Comparison of ENCODE assay signal across 8 mouse cellular contexts in genomic region chr8:123253451-123254098, GRCm38 (mm10). TPM values are rescaled to one million over a fixed set of nuclear protein-coding genes. Genes with fewer than 3 reads are reported as not detected.
A peak's percentile ranks its signal among the peaks of the same experiment; 100 is the strongest.
DNase-seq lines count a peak whose midpoint lies in the region; ATAC-seq and TF ChIP-seq lines count a peak whose summit lies in the region.

No protein-coding gene starts in this region.

- DNase-seq in lung, embryonic 14.5 days: peak; percentile 20
- DNase-seq in lung, postnatal 25 days (ENCODE audit: low spot score): no peak
- peak; percentile 43 for DNase-seq in brain, adult 2 months (ENCODE audit: low read depth, low spot score)
- no peak for DNase-seq in hindbrain, embryonic 11.5 days (ENCODE audit: low spot score)
- no peak for DNase-seq in adrenal gland, adult 2 months
- no peak for DNase-seq in thymus, postnatal 36 days

- TF ChIP-seq CTCF in lung, embryonic 14.5 days (IDR thresholded peaks at IDR 0.05; ENCODE audit: low read depth): no peak

- peaks cover 12% of the 10 kb centered on the region; the same call in 1 of the 2 replicates for H3K4me1 ChIP-seq in lung, embryonic 14.5 days (ENCODE audit: insufficient read depth)
- H3K4me1 ChIP-seq in hindbrain, embryonic 11.5 days (replicated peaks; ENCODE audit: control insufficient read depth, insufficient read depth, low read length): peaks cover 11% of the 10 kb centered on the region
- peaks cover 40% of the 10 kb centered on the region for H3K4me1 ChIP-seq in liver, embryonic 15.5 days (replicated peaks)

- peak overlapping the region; percentile 90 for H3K4me3 ChIP-seq in lung, embryonic 14.5 days (ENCODE audit: low read depth, low read length)
- peak overlapping the region; percentile 96 for H3K4me3 ChIP-seq in hindbrain, embryonic 11.5 days (ENCODE audit: low read depth, low read length)
- H3K4me3 ChIP-seq in liver, embryonic 15.5 days (replicated peaks): peak overlapping the region; percentile 98

- H3K4me2 ChIP-seq in lung, embryonic 14.5 days: peak overlapping the region; percentile 96
- peak overlapping the region; percentile 97 for H3K4me2 ChIP-seq in hindbrain, embryonic 11.5 days (replicated peaks; ENCODE audit: low read depth, low read length)
- peak overlapping the region; percentile 97 for H3K4me2 ChIP-seq in liver, embryonic 15.5 days

- H3K9me3 ChIP-seq in lung, embryonic 14.5 days (ENCODE audit: low read depth, low read length): no peaks in the 10 kb centered on the region
- no peaks in the 10 kb centered on the region for H3K9me3 ChIP-seq in hindbrain, embryonic 11.5 days (ENCODE audit: control insufficient read depth, low read length)
- no peaks in the 10 kb centered on the region for H3K9me3 ChIP-seq in liver, embryonic 15.5 days (replicated peaks)

- no peaks in the 10 kb centered on the region for H3K27me3 ChIP-seq in lung, embryonic 14.5 days (ENCODE audit: insufficient read depth, low read length)
- no peaks in the 10 kb centered on the region for H3K27me3 ChIP-seq in hindbrain, embryonic 11.5 days (ENCODE audit: control insufficient read depth, insufficient read depth, low read length)
- H3K27me3 ChIP-seq in liver, embryonic 15.5 days: no peaks in the 10 kb centered on the region

- peaks cover 56% of the 10 kb centered on the region for H3K36me3 ChIP-seq in lung, embryonic 14.5 days (ENCODE audit: insufficient read depth)
- H3K36me3 ChIP-seq in hindbrain, embryonic 11.5 days (ENCODE audit: control insufficient read depth, insufficient read depth, low read length): 0 out of 2 replicates have a peak, but pooled peaks cover 2% of the 10 kb centered on the region
- H3K36me3 ChIP-seq in liver, embryonic 15.5 days (replicated peaks): peaks cover 38% of the 10 kb centered on the region

- H3K27ac ChIP-seq in lung, embryonic 14.5 days (ENCODE audit: low read depth): peak overlapping the region; percentile 82
- H3K27ac ChIP-seq in hindbrain, embryonic 11.5 days (ENCODE audit: low read depth, low read length): peak overlapping the region; percentile 85
- H3K27ac ChIP-seq in liver, embryonic 15.5 days (replicated peaks): peak overlapping the region; percentile 88

- WGBS in lung, embryonic 14.5 days: 1% methylated on average over 40 of the region's 40 CpGs
- under 1% methylated on average over 23 of the region's 40 CpGs for WGBS in hindbrain, embryonic 11.5 days
- under 1% methylated on average over 40 of the region's 40 CpGs for WGBS in liver, embryonic 15.5 days (ENCODE audit: insufficient replicate concordance)

- H3K9ac ChIP-seq in lung, embryonic 14.5 days: peak overlapping the region; percentile 94
- H3K9ac ChIP-seq in hindbrain, embryonic 11.5 days (ENCODE audit: low read depth, low read length): peak overlapping the region; percentile 98
- H3K9ac ChIP-seq in liver, embryonic 15.5 days: peak overlapping the region; percentile 94

- ATAC-seq in lung, embryonic 14.5 days (ENCODE audit: insufficient read depth): no peak; the same call in none of the 2 replicates
- no peak; the same call in none of the 2 replicates for ATAC-seq in hindbrain, embryonic 11.5 days (ENCODE audit: low FRiP score)
- peak; percentile 35 for ATAC-seq in liver, embryonic 15.5 days (ENCODE audit: insufficient read depth)
- no peak for ATAC-seq in erythroid progenitor cell, adult 5-6 weeks (replicated peaks; ENCODE audit: low FRiP score, poor library complexity, severe bottlenecking)

RNA-seq across cellular contexts. Expression of gene Zfp276, which starts 0.4 kb away (rescaled TPM):
- 19.7 and 26.6 TPM in 2 replicates for polyA plus RNA-seq in lung, embryonic 14.5 days (2014; fragmentation: Nextera tagmentation; extraction: Ambion mirVana)
- 18.1 and 18.6 TPM in 2 replicates for polyA plus RNA-seq in hindbrain, embryonic 11.5 days (2014; fragmentation: Nextera tagmentation; extraction: Ambion mirVana)
- polyA plus RNA-seq in liver, embryonic 15.5 days (2015; fragmentation: Nextera tagmentation; extraction: Ambion mirVana): 8.0 and 9.2 TPM in 2 replicates
- total RNA-seq in erythroid progenitor cell, adult 5-6 weeks (2015; ENCODE audit: low replicate concordance): 3.6 and 13.8 TPM in 2 replicates
- total RNA-seq in erythroid progenitor cell, adult 5-6 weeks (2017; ENCODE audit: low replicate concordance): 5.6 and 8.0 TPM in 2 replicates
- total RNA-seq in adrenal gland, adult 2 months (2021): 10 to 100 TPM; 19.8 to 21.5 TPM
- polyA plus RNA-seq in adrenal gland, adult 2 months (2012; rRNA removed): 45.0 and 45.6 TPM in 2 replicates

RNA-seq across cellular contexts. Expression of gene Vps9d1, which starts 0.6 kb away (rescaled TPM):
- 25.9 and 28.1 TPM in 2 replicates for polyA plus RNA-seq in lung, embryonic 14.5 days (2014; fragmentation: Nextera tagmentation; extraction: Ambion mirVana)
- polyA plus RNA-seq in hindbrain, embryonic 11.5 days (2014; fragmentation: Nextera tagmentation; extraction: Ambion mirVana): 24.9 and 28.0 TPM in 2 replicates
- 4.6 and 5.3 TPM in 2 replicates for polyA plus RNA-seq in liver, embryonic 15.5 days (2015; fragmentation: Nextera tagmentation; extraction: Ambion mirVana)
- 4.7 and 11.3 TPM in 2 replicates for total RNA-seq in erythroid progenitor cell, adult 5-6 weeks (2015; ENCODE audit: low replicate concordance)
- 9.2 and 16.8 TPM in 2 replicates for total RNA-seq in erythroid progenitor cell, adult 5-6 weeks (2017; ENCODE audit: low replicate concordance)
- 10 to 100 TPM; 29.4 to 34.0 TPM for total RNA-seq in adrenal gland, adult 2 months (2021)
- 161 and 188 TPM in 2 replicates for polyA plus RNA-seq in adrenal gland, adult 2 months (2012; rRNA removed)

RNA-seq across cellular contexts. Expression of gene Spata2l, which starts 17.5 kb away (rescaled TPM):
- polyA plus RNA-seq in lung, embryonic 14.5 days (2014; fragmentation: Nextera tagmentation; extraction: Ambion mirVana): 2.3 and 4.1 TPM in 2 replicates
- 1.8 and 2.2 TPM in 2 replicates for polyA plus RNA-seq in hindbrain, embryonic 11.5 days (2014; fragmentation: Nextera tagmentation; extraction: Ambion mirVana)
- 2.2 and 2.9 TPM in 2 replicates for polyA plus RNA-seq in liver, embryonic 15.5 days (2015; fragmentation: Nextera tagmentation; extraction: Ambion mirVana)
- total RNA-seq in erythroid progenitor cell, adult 5-6 weeks (2015; ENCODE audit: low replicate concordance): 0.42 and 0.72 TPM in 2 replicates
- 1.7 TPM in 1 of 2 replicates, not detected in the other for total RNA-seq in erythroid progenitor cell, adult 5-6 weeks (2017; ENCODE audit: low replicate concordance)
- total RNA-seq in adrenal gland, adult 2 months (2021): 10 to 100 TPM; 12.3 to 15.6 TPM
- polyA plus RNA-seq in adrenal gland, adult 2 months (2012; rRNA removed): 37.1 and 62.5 TPM in 2 replicates

RNA-seq across cellular contexts. Expression of gene Cdk10, which starts 28.9 kb away (rescaled TPM):
- 33.2 and 36.3 TPM in 2 replicates for polyA plus RNA-seq in lung, embryonic 14.5 days (2014; fragmentation: Nextera tagmentation; extraction: Ambion mirVana)
- polyA plus RNA-seq in hindbrain, embryonic 11.5 days (2014; fragmentation: Nextera tagmentation; extraction: Ambion mirVana): 32.3 and 34.5 TPM in 2 replicates
- polyA plus RNA-seq in liver, embryonic 15.5 days (2015; fragmentation: Nextera tagmentation; extraction: Ambion mirVana): 8.9 and 9.0 TPM in 2 replicates
- 3.2 and 9.2 TPM in 2 replicates for total RNA-seq in erythroid progenitor cell, adult 5-6 weeks (2015; ENCODE audit: low replicate concordance)
- total RNA-seq in erythroid progenitor cell, adult 5-6 weeks (2017; ENCODE audit: low replicate concordance): 5.3 and 9.1 TPM in 2 replicates
- total RNA-seq in adrenal gland, adult 2 months (2021): 10 to 100 TPM; 51.0 to 53.6 TPM
- 63.8 and 67.8 TPM in 2 replicates for polyA plus RNA-seq in adrenal gland, adult 2 months (2012; rRNA removed)

RNA-seq across cellular contexts. Expression of gene Spata33, which starts 40.9 kb away (rescaled TPM):
- polyA plus RNA-seq in lung, embryonic 14.5 days (2014; fragmentation: Nextera tagmentation; extraction: Ambion mirVana): 3.1 and 4.8 TPM in 2 replicates
- 5.5 and 6.1 TPM in 2 replicates for polyA plus RNA-seq in hindbrain, embryonic 11.5 days (2014; fragmentation: Nextera tagmentation; extraction: Ambion mirVana)
- 0.18 and 0.37 TPM in 2 replicates for polyA plus RNA-seq in liver, embryonic 15.5 days (2015; fragmentation: Nextera tagmentation; extraction: Ambion mirVana)
- not detected in 2 replicates for total RNA-seq in erythroid progenitor cell, adult 5-6 weeks (2015; ENCODE audit: low replicate concordance)
- total RNA-seq in erythroid progenitor cell, adult 5-6 weeks (2017; ENCODE audit: low replicate concordance): 0.26 and 2.3 TPM in 2 replicates
- total RNA-seq in adrenal gland, adult 2 months (2021): 1 to 10 TPM; 1.0 to 6.9 TPM
- polyA plus RNA-seq in adrenal gland, adult 2 months (2012; rRNA removed): 0.70 and 0.71 TPM in 2 replicates

Comparison
In these comparisons a context has a peak if more than half of its experiments do, and no peak if none do; other contexts are left out.
1. DNase-seq: peak in lung, embryonic 14.5 days (single experiment) and brain, adult 2 months (single experiment); none in lung, postnatal 25 days (single experiment), hindbrain, embryonic 11.5 days (single experiment), adrenal gland, adult 2 months (single experiment) and thymus, postnatal 36 days (0 of 2).
2. Peak in every context shown above with its lines, with median percentiles within 50 percentile points of each other: H3K27ac ChIP-seq, H3K4me2 ChIP-seq, H3K4me3 ChIP-seq and H3K9ac ChIP-seq.